Mouse (Mus musculus): ENCODE measurements around the gene Txndc9.
A peak's percentile ranks its signal among the peaks of the same experiment; 100 is the strongest.
"Not testable (repeated sequence)": the region's sequence is repeated elsewhere in the genome, so short reads cannot be mapped to it uniquely, and the experiment has no call there.

Gene Txndc9

DNA sequence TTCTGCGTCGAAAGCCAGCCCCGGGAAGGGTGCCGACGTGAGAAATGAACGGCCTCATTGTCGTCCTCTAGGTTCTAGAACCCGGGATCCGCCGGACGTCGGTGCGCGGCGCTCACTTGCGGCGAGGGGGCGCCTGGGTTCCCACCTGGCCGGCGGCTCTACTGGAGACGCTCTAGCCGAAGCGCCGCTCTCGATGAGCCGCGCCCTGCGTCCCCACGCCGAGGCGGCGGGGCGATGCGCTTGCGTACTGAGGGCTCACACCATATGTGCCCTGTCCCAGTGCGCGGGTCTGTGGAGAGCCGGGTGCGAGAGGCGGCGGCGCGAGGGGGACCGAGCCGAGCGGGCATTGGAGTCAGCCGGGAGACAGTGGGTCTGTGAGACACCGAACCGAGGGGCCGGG lies at the start of gene Txndc9, which contains the start of gene Eif5b:
Gene Txndc9, minus strand, starts transcription at position 27 of the 400 bp plus-strand sequence.
Gene Eif5b, plus strand, starts transcription at position 144 of the 400 bp plus-strand sequence.
- DNase-seq (ENCODE audit: low read depth, low spot score), result peak; percentile 98

DNA sequence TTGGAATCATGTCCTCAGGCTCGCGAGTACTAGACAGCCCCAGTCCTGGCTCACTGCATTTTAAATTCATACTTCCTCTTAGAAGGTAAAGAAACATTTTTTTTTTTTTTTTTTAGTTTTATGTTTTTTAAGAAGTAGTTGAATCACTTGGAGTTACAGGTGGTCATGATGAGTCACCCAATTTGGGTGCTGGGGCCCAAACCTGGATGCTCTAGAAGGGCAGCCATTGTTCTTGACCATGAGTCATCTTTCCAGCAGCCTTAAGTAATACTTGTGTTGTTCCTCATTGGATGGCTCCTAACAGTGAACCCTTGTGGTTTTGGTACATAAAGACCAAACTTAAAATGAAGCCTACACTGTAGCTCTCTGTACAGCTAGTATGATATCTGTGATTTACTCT lies 41.2 kb upstream of the Txndc9 start:
- no peak for DNase-seq (ENCODE audit: low read depth, low spot score)

DNA sequence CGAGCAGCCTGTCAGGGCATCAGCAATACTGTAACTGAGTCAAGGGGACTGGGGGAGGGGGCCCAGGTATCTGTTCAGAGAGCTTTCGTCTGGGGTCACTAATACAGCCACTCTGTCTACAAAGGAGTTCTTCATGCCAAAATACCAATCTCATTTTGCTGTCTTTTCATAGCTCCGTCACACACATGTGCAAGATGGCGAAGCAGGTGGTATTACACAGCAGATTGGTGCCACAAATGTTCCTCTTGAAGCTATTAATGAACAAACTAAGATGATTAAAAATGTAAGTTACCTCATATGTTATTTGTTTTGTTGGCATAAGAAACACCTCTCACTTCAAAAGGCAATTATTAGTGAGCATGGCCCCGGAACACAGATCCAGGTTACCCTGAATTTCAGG lies 39.7 kb upstream of the Txndc9 start:
- no peak for DNase-seq (ENCODE audit: low read depth, low spot score)

DNA sequence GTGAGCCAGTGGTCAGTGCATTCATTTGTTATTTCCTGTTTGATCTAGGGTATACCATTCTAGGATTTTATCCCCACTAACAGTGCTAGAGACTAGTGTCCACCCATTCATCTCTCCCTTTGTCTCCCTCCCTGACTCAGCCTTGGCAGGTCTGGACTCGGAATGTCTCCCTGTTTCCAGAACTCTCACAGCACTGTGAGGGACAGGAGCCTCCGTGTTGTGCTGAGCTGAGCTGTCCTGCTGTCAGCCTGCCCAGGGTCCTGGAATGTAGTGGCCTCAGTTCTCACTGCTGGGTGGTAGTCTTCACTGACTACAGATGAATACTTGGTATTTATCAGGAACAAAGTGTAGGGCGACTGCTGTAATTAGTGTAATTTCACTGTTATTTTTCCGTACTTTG lies 37.8 kb upstream of the Txndc9 start:
- DNase-seq (ENCODE audit: low read depth, low spot score), result no peak

DNA sequence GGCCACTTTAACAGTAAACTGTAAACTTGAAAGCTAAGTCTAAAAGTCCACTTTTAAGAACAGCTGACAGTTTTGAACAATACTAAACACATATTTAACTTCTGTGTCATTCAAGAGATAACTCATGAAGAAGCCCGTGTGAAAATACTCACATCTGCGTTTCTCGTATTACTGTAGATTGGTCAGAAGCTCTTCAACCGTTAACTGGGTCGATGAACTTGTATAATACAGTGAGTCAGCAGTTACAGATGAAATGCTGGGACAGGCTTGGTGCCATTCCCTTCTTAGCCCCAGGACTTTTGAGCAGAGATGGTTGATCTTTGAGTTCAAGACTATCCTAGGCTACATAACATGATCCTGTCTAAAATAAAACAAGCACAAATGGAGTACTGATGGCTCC lies 33.7 kb upstream of the Txndc9 start:
- DNase-seq (ENCODE audit: low read depth, low spot score), result no peak

DNA sequence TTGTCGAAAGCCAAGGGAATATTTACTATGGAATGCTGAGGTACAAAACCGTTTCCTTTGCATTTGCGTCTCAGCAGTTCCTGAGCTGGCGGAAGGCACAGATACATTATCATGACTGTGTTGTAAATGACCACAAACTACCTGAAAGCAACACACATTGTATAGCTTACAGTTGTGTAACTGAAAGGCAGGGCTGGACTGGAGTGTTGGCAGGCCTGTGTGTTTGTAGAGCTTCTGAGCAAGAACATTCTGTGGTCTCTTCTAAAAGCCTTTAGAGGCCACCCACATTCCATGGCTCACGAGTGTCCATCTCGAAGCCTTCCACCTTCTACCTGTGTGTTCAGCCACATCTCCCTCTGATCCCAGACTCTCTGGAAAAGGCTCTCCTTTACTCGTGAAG lies 29.6 kb upstream of the Txndc9 start:
- no peak for DNase-seq (ENCODE audit: low read depth, low spot score)

DNA sequence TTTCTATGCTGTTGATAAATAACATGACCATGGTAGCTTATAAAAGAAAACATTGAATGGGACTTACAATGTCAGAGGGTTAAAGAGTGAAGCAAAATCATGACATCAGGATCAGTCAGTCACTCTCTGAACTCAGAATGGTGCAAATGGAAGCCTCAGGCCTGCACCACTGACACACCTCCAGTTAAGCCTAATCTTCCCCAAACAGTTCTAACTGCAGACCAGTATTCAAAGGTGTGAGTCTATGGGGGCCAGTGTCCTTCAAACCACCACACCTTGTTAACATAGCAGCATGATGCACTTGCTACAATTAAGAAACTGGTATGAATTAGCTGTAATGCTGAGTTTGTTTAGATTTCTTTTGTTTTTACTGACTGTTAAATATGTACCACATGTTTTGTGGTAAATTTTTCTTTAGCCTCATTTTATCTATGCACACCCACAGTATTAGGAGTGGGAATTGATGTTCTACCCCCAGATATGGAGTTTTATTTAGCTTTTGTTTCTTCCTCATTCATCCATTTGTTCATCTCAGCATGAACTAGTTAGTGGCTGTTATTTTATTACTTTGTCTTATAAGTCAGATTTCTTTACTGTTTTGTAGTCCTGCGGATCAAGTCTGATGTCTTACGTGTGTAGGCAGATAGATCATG lies 17.0 kb upstream of the Txndc9 start:
- no peak for DNase-seq (ENCODE audit: low read depth, low spot score)

DNA sequence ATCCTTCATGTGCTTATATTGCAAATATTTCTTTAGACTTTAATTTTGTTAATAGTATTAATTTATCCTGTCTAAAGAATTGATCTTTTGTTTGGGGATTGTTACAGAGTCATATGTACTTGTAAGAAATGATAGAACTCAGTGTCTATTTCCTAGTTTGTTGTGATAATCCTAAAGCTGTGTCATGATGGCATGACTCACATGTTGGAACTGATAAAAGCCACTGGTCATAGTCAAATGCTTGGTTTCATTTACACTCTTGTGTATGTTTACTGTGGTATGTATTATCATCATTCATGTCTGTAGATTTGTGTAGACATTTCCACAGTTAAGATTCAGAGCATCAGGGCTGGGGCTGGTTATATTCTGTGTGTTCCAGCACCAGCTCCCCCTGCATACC lies 14.8 kb upstream of the Txndc9 start:
- DNase-seq (ENCODE audit: low read depth, low spot score), result no peak

DNA sequence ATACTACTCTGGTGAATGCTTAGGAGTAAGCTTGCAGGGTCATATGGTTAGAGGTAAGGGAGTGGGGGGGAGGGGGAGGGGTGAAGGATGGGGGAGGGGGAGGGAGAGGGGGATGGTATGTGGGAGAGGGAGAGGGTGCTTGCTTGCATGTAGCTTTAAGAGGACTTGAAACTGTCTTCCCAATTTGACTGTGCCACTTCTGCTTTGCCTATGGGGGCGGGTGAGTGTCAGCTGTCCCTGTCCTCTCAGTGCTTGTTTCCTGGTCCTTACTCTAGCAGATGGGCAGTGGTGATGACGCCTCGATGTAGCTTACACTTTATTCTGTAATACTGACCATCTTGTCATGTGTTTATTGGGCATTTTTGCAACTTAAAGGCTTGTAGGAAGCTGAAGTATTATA lies 14.4 kb upstream of the Txndc9 start:
- DNase-seq (ENCODE audit: low read depth, low spot score), result no peak

DNA sequence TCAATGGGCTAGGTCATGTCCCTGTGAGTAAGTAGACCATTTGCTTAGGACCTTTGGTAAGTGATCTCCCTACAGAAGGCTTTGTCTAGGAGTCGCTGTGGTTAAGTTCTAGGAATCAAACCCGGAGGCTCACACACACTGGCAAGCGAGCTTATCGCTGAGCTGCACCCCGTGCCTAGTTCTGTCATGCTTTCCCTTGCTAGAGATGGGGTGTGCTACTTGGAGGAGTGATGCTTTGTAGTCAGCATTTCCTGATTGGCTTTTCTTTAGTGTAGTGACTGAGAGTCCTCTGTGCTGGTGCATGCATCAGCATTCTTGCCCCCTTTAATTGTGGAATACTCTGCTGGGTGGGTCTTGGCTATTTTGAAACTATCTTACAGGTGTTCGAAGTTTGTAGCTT lies 14.0 kb upstream of the Txndc9 start:
- DNase-seq (ENCODE audit: low read depth, low spot score), result peak; percentile 28

DNA sequence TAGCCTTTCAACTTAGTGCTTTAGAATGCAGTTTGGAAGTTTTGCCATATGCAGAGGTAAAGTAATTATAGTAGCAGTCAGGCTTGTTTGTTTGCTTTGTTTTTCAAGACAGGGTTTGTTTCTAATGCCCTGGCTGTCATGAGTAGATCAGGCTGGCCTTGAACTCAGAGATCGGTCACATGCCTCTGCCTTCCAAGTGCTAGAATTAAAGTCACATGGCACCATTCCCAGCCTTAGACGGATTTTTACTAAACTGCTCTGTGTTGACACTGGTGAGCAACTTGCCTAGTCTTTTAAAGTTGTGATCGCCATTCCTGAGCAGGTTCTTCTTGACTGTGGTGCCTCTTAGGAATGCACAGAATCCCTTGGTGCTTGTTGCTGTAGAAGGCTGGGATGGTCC lies 9.0 kb upstream of the Txndc9 start:
- no peak for DNase-seq (ENCODE audit: low read depth, low spot score)

DNA sequence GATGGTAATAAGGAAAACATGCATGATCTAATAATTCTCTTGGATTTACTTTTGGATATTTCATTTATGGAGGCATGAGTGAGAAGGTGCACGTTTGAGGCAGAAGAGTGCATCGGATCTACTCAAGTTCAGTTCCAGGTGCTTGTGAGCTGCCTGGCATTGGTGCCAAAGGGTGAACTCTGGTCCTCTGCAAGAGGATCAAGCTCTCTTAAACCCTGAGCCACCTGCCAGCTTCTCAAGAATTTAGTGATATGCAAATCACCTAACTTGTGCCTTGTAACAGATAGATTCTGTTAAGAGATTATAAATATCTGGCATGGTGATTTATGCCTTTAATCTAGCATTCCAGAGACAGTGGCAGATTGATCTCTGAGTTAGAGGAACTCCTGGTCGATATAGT lies 5.4 kb upstream of the Txndc9 start:
- no peak for DNase-seq (ENCODE audit: low read depth, low spot score)

DNA sequence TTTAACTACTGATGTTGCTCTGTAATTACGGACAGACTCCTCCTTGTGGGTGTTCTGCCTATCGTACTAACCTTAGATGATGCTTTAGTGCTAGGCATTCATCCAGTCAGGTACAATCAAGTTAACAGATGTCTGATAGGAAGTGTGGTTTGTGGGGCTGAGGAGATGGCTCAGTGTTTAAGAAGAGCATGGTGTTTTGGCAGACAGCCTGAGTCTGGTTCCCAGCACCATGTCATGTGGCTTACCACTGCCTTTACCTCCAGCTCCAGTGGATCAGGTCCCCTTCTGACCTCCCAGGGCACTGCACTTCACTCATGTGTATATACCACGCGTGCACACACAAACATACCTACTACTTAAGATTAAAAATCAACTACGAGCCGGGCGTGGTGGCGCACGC lies 4.3 kb upstream of the Txndc9 start:
- peak; percentile 38 for DNase-seq (ENCODE audit: low read depth, low spot score)

DNA sequence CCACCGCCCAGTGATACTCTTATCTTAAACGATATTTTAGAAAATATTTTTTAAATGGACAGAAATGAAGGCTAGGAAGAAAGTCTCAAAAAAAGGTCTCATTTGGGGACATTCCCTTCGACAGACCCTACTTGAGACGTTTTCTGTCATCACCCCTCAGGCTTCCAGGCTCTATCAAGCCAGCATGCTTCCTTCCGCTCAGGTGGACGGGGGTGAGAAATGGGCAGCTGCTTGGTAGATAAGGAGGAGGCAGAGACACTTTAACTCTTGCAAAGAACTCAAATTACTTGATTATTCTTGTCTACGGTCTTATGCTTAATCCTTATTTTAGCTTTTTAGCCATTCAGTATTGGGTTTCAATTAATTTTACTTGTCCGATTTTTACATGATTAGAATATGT lies 3.2 kb upstream of the Txndc9 start:
- no peak for DNase-seq (ENCODE audit: low read depth, low spot score)

DNA sequence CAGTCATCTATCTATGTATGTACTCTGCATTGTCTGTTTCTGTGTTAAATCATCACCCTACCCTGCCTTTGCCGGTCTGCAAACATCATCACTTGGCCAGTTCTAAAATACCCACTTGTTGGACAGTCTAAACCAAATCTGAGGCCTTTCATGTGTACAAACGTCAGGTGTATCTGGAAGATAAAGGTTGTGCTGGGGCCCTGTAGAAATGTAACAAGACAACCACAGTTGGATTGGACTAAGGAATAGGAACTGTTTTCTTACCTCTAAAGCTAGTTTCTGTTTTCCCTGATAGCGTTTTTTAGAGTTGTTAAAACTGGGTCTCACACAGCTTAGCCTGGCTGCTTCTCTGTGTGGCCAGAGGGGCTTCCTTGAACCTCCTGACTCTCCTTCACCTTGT lies 1.9 kb upstream of the Txndc9 start:
- DNase-seq (ENCODE audit: low read depth, low spot score), result no peak

DNA sequence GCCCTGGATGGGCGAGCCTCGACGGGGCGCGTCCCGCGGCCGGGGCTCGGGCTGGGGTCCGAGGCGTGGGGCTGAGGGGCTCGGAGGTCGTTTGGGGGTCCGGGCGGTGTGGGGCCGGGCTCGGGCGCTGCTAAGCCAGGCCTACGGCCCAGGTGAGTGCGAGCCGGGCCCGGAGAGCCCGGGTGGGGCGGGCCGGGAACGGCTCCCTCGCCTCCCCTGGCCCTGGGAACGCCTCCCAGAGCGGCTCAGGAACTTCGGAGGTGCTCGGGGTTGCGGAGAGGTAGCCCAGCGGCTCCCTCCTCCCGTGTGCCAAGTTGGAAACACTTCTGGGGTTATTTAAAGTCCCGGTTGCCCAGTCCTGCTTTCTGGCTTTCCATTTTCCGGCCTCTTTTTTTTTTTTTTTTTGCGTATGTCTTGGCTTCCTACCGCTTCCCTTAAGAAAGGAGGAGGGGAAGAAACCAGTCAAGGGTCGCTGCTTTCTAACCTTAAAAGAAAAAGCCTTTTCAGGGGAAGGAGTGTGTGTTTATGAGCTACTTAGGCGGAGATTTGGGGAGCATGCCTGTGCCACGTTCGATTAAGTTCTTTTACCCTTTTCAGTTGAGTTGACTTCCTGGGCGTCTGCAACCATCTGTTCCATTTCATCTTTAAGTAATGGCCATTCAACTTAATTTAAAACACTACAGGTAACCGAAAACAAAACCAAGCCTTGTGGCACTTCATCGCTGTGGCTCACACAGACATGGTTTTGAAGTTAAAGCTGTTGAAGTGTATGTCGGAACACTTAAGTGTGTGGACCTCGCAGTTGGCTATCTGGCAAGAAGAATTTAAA lies 892 bp upstream of the Txndc9 start:
- no peak for DNase-seq (ENCODE audit: low read depth, low spot score)

DNA sequence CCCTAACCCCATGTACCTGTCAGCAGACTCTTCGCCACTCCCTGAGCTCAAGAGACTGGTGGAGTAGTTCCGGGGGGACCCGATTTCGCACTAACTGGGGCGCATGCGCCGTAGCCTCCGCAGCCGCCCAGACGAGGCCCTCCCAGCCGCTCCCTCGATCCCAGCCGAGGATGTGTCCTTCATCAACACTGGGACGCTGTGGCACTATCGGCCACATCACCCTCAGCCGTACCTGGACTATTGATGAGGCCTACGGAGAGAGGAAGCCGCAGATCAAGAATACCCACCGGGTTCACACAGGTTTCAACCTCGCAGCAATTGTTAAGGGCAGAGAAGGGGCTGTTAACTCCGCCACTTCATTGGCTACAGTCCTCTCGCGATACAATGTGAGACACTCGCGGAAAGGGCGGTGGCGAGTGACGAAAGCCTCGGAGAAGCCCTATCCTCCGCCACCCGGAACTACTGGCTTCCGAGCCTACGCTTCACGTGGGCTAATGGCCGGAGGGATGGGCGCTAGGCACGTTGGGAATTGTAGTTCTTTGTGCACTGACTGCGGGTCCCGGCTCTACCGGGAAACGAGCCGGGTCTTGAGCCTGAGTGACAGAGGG lies 712 bp downstream of the Txndc9 start:
- peak; percentile 100 for DNase-seq (ENCODE audit: low read depth, low spot score)

DNA sequence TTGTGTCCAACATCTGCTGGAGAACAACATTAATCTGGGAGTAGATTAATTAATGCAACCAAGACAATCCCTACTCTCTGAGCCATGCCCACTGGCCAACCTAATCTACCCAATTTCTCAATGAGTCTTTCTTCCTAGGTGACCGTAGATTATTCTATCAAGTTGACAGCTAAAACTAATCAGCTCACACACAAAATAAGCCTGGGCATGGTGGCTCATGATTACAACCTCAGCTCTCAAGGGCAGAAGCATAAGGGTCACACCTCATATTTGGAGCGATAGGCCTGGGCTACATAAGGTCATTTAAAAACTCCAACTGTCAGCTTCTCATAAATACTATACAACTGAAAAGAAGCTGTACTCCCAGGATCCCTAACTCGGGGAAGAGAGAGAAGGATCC lies 1.5 kb downstream of the Txndc9 start:
- no peak for DNase-seq (ENCODE audit: low read depth, low spot score)

DNA sequence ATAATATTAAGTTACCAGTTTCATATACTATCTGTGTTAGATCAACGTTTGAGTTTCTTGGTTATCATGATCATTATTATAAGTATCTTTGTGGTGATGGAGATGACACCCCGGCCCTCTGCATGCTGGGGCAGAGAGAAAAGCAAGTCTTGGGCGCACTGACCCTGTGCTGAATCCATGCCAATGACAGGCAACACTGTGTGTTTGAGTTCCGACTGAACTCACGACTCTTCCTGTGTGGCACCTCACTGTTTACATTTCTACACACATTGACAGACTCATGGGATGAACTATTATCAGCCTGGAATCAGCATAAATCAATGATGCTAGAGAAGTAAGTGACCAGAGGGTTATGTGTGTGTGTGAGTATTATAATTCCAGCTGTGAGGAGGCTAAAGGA lies 9.8 kb downstream of the Txndc9 start:
- DNase-seq (ENCODE audit: low read depth, low spot score), result no peak

DNA sequence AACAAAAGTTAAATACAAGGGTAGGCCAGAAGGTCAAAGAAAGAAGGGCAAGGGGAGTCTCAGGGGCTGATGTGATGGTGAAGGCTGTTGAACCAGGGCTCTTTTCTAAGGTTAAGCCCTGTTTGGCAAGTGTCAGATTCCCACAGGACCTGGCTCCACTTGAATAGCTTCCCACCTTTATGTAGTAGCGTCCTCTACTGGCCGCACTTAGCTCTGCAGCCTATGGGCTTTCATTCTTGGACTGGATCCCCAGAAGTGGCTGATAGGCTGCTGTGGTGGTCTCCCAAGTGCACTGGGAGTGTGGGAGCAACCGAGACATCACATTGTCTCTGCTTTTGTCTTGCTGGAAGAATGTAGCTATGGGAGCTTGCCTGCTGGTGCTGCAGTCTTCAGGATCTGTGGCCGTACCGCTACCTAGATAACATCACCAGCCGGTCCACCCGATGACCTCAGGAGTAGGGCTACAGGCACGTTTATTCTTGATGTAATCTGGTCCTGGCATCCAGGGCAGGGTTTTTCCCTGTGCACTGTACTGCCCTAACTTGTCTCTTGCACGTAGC lies 11.8 kb downstream of the Txndc9 start:
- DNase-seq (ENCODE audit: low read depth, low spot score), result peak; percentile 83

DNA sequence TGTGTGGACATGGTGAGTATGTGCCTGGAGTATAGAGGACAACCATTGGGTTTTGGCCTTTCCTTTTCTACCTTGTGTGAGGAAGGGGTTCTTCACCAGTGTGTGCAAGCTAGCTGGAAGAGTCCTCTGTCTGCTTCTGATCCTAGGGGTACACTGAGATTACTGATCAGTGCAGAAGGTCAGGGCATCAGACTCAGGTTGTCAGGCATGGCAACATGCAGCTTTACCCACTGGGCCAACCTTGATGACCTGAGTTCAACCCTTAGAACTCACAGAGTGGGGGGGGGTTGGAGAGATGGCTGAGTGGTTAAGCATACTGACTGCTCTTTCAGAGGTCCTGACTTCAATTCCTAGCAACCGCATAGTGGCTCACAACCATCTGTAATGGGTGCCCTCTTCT lies 13.4 kb downstream of the Txndc9 start:
- no peak for DNase-seq (ENCODE audit: low read depth, low spot score)

DNA sequence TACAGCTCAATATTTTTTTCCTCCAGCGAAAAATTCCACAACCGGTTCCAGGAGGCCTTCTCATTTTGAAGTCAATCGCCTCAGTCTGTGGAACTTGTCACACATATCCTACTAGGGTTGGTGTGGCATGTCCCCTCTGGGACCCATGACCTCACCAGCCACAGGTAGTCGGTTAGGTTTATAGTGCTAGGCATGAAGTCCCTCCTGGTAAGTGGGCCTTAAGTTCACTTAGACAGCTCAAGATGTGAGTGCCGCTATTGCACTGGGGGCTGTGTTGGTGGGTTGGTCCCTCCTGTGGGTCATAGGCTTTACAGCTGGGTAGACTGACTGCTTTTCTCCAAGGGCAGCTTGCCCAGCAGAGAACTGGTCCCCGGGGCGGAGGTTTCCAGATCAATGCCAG lies 20.4 kb downstream of the Txndc9 start:
- no peak for DNase-seq (ENCODE audit: low read depth, low spot score)

DNA sequence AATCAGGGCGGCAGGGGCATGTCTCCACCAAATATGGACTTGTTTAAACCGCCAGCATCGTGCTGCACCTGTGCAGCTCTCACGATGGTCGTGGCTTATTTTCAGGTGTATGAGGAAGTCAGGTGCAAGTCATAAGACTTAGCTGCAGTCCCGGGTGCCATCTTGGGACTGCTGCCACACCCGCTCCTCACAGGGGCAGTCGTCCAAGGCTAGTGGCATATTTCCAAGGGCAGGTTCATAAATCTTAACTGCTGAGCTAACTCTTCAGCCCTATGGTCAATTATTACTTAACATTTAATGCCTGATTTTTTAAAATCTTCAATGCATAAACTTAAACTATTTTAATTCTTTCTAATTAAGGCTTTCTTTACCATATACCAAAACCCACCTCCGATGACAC lies 21.0 kb downstream of the Txndc9 start:
- not testable (repeated sequence) for DNase-seq (ENCODE audit: low read depth, low spot score)
